Mouse (Mus musculus) small intestine, adult 2 months (tissue): ENCODE data around the gene Tigit. TPM values are rescaled to one million over a fixed set of nuclear protein-coding genes. Genes with fewer than 3 reads are reported as not detected.

Experiments used
- H3K27ac ChIP-seq: fragments of 200-500 bp; 2 replicates; pipeline ENCODE4 v1.5.1; 2012; ENCODE audit warnings: low read depth, low read length, control low read depth, inconsistent platforms; ENCODE audit not compliant: insufficient read depth
- H3K27me3 ChIP-seq: fragments of 200-500 bp; 2 replicates; pipeline ENCODE4 v1.6.1; 2012; ENCODE audit warnings: mild to moderate bottlenecking, moderate library complexity, low read length, inconsistent platforms; ENCODE audit not compliant: control insufficient read depth, insufficient read depth
- H3K36me3 ChIP-seq: fragments of 200-500 bp; 2 replicates; pipeline ENCODE4 v1.6.1; 2012; ENCODE audit warnings: mild to moderate bottlenecking, low read length, control low read depth, inconsistent platforms; ENCODE audit not compliant: control insufficient read depth, insufficient read depth
- H3K4me1 ChIP-seq: fragments of 200-500 bp; 2 replicates; pipeline ENCODE4 v1.6.1; 2012; ENCODE audit warnings: low read length, inconsistent platforms, mixed read lengths; ENCODE audit not compliant: control insufficient read depth, insufficient read depth, insufficient read length
- H3K4me3 ChIP-seq: fragments of 200-500 bp; 2 replicates; pipeline ENCODE4 v1.5.1; 2012; ENCODE audit warnings: low read depth, mild to moderate bottlenecking, control low read depth, inconsistent platforms, low read length, moderate library complexity
- CTCF ChIP-seq: fragments of 200-500 bp; IDR thresholded peaks from 2 replicates; pipeline ENCODE4 v1.5.1; 2012; ENCODE audit warnings: low read depth, mild to moderate bottlenecking, control low read depth, inconsistent platforms, low read length, moderate library complexity, mixed read lengths; ENCODE audit not compliant: insufficient replicate concordance, insufficient read length; ENCODE audit errors: extremely low read depth
- POLR2A ChIP-seq: fragments of 200-500 bp; IDR thresholded peaks from 2 replicates; pipeline ENCODE4 v1.6.1; 2012; ENCODE audit warnings: low read depth, mild to moderate bottlenecking, control low read depth, inconsistent platforms, low read length, moderate library complexity
- WGBS: fragments of 180-500 bp; shearing (Covaris S2); methylation state at CpG from one replicate; pipeline ENCODE4 v1.1.7; 2018; 5-methylcytosine and 5-hydroxymethylcytosine counted together
- polyA plus RNA-seq: library from polyadenylated mRNA; depleted of rRNA; stranded (reverse); fragments of >200 nt; gene quantifications from 2 replicates; pipeline ENCODE4 v1.2.3, GENCODE M21; 2012

Tigit gene
- polyA plus RNA-seq, 1 experiment: 8.6 TPM

DNA sequence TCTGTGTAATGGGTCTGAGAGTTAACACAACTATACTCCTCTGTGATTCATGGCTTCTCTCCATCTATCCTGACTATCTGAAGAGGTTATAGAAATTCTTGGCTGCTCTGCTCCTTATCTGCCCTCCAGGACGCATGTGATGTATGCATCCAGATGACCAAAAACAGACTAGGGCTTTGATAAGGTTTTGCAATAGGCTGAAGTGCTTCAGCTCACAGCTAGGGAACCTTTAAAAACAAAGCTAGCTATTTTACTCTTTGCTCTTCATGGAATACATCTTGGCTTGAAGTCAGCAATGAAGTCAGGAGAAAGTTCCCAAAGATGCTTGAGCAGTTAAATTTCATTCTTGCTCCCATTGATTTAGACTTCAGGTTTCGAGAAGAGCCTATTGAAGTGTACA lies 32.2 kb downstream of the Tigit start:
- no peak overlapping the region for H3K4me3 ChIP-seq
- no peak overlapping the region for H3K27ac ChIP-seq
- TF ChIP-seq POLR2A (no peak), CTCF (no peak)
- no peaks in the 10 kb centered on the region for H3K4me1 ChIP-seq
- WGBS: 89% methylated on average over 2 of the region's 2 CpGs
- H3K27me3 ChIP-seq: no peaks in the 10 kb centered on the region
- H3K36me3 ChIP-seq: no peaks in the 10 kb centered on the region

DNA sequence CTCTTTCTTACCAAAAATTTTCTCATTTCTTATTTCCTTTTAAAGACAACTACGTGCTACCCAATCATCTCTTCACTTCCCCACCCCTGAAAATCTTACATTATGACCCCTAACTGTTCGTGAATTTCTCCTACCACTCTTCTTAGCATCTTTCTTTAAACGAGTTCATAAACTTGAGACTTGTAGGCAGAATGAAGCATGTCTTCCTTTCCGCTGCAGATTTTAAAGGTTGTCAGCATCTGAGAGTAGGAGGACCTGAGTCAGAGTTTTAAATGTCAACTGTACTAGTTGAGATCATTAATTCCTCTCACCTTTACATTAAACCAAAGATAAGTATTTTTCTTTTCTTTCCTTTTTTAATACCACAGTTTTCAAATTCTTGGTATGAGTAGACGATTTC lies 35.3 kb downstream of the Tigit start:
- Histone ChIP-seq H3K27me3 (no peaks in the 10 kb centered on the region), H3K4me1 (no peaks in the 10 kb centered on the region), H3K4me3 (no peak overlapping the region), H3K27ac (no peak overlapping the region), H3K36me3 (no peaks in the 10 kb centered on the region)
- TF ChIP-seq CTCF: no peak
- no peak for TF ChIP-seq POLR2A
- 77% methylated on average over 5 of the region's 5 CpGs for WGBS

DNA sequence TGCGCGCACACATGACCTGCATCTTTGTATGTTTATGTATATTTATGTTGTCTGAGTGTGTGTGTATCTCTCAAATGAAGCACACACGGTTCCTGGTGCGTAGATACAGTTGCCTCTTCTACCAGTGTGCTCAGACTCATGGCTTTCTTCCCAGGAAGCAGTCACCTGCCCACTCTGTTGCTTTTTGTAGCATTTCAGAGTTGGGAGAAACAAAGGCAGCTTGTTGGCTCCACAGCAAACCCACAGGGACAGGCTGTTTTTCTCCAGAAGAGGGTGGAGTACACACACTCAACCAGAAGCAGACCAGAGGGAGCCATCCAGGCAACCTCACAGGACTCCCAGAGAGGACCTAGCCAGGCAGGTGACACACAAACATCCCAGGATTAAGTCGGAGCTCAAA lies 38.0 kb downstream of the Tigit start:
- Histone ChIP-seq H3K4me1 (no peaks in the 10 kb centered on the region), H3K4me3 (no peak overlapping the region), H3K27me3 (no peaks in the 10 kb centered on the region), H3K36me3 (no peaks in the 10 kb centered on the region), H3K27ac (no peak overlapping the region)
- whole genome bisulfite sequencing: 88% methylated on average over 5 of the region's 5 CpGs
- TF ChIP-seq CTCF (no peak), POLR2A (no peak)

DNA sequence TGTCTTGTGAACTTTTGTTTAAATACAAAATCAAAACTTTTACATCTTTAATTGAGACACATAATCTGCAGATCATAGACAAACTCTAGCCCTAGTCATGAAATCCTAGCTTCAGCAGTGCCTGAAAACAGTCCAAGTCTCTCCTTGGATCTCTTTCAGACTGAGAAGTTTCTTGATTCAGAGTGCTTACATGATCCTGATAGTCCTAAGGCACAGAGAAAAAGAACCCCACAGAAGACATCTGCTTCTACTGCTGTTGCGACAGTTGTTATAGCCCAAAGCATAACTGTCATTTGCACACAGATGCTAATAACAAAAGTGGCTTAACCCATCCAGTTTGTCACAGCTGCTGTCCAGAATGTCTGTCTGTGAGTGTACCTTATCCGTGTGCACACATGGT lies 38.7 kb downstream of the Tigit start:
- H3K4me1 ChIP-seq: no peaks in the 10 kb centered on the region
- H3K27me3 ChIP-seq: no peaks in the 10 kb centered on the region
- no peaks in the 10 kb centered on the region for H3K36me3 ChIP-seq

GRCm38 (mm10) chr16:43624876-43625275 lies 39.1 kb downstream of the Tigit start:
- TF ChIP-seq CTCF: no peak
- H3K36me3 ChIP-seq: no peaks in the 10 kb centered on the region
- H3K4me3 ChIP-seq: no peak overlapping the region
- no peak overlapping the region for H3K27ac ChIP-seq
- 49% methylated on average over 4 of the region's 4 CpGs for WGBS
- H3K27me3 ChIP-seq: no peaks in the 10 kb centered on the region
- no peaks in the 10 kb centered on the region for H3K4me1 ChIP-seq

More for the DNA sequence above, 38.7 kb downstream of the Tigit start:
- Histone ChIP-seq H3K27ac (no peak overlapping the region), H3K4me3 (no peak overlapping the region)
- WGBS: 75% methylated on average over 2 of the region's 2 CpGs
- no peak for TF ChIP-seq POLR2A

DNA sequence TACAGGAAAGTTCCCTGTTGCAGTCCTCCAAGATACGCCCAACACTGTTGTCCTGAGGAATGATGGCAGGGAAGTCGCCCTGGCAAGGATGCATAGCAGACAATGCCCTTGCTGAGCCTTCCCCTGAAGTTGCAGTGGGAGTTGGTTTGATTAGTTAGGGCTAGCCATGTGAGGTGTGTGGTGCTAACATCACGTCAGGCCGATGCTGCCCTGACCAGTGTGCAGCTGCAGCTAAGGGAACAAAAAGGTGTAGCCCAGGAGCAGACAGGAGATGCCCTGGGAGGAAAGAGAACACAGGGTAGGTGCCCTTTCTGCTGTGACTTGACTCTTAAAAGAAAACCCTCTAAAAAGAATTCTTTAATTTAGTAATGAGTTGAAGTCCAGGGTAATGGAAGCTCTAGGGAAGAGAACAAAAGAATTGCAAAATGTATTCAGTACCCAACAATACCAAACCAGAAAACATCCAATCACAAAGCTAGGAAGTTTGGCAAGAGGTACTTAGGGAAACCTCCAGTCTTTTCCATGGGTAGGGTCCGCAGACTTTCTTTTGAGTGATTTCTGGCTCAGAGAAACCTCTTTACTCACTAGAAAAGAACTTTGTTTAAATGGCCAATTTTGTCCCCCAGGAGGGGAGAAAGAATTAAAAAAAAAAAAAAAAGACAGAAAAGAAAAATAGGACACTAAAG lies 40.5 kb downstream of the Tigit start:
- Histone ChIP-seq H3K27ac (no peak overlapping the region), H3K4me1 (no peaks in the 10 kb centered on the region), H3K4me3 (no peak overlapping the region), H3K36me3 (peaks cover 1% of the 10 kb centered on the region; the same call in 1 of the 2 replicates), H3K27me3 (no peaks in the 10 kb centered on the region)
- TF ChIP-seq CTCF (no peak), POLR2A (no peak)
- WGBS: 92% methylated on average over 5 of the region's 5 CpGs

GRCm38 (mm10) chr16:43620359-43620758 lies 43.6 kb downstream of the Tigit start:
- no peaks in the 10 kb centered on the region for H3K4me1 ChIP-seq
- H3K27me3 ChIP-seq: no peaks in the 10 kb centered on the region
- 64% methylated on average over 2 of the region's 2 CpGs for WGBS
- peaks cover 3% of the 10 kb centered on the region; the same call in 1 of the 2 replicates for H3K36me3 ChIP-seq
- no peak overlapping the region for H3K27ac ChIP-seq
- H3K4me3 ChIP-seq: no peak overlapping the region
- no peak for TF ChIP-seq CTCF
- TF ChIP-seq POLR2A: no peak
